Mouse (Mus musculus): ENCODE results near the gene 4921504E06Rik.

- no peak for TF ChIP-seq POLR2A (IDR thresholded peaks at IDR 0.05; ENCODE audit: borderline replicate concordance, low read depth, low read length)
- TF ChIP-seq CTCF (IDR thresholded peaks at IDR 0.05; ENCODE audit: low read depth, low read length): no peak
Observed at GRCm38 (mm10) chr2:19458785-19459184, 94.9 kb downstream of the 4921504E06Rik start.
